Mouse (Mus musculus): ENCODE results near the gene Zscan26.
"Not testable (repeated sequence)": the region's sequence is repeated elsewhere in the genome, so short reads cannot be mapped to it uniquely, and the experiment has no call there.

The Zscan26 gene

DNA sequence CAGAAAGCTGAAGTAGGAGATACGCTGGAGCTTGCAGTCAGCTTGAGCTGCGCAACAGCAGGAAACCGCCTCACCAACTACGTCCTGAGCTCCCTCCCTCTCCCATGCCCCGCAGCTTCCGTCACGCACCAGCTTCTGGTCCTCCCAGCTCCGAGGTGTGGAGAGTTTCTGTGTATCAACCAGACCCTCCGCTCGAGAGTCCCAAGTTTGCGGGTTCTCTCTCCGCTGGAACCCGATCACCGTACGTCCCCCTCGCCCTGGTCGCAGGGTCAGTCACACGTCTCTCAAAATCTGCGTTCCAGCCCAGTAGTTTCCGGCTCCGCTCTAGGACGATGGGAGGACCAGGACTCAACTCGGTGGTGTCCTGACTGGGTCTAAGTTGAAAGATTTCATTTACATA is at the start of gene Zscan26:
Zscan26 (minus strand) TSS at position 282 of the 400 bp plus-strand sequence.
- DNase-seq = peak; percentile 88

DNA sequence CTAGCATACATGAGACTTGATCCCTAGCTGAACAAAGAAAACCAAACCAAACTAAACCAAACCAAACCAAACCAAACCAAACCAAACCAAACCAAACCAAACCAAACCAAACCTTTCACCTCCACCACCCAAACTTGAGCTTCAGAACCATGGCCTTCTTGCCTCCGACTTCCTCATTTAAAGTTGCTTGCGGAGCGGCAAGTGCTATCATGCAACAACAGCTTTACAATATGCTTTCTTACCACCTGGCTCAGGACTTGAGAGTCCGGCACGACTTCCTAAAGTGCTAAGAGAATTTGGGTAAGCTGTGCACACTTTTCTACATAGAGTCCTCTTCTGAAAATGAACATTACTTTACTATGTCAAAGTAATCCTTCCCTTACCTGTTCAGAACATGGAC is 48.8 kb upstream of the Zscan26 start:
- no peak for DNase-seq

DNA sequence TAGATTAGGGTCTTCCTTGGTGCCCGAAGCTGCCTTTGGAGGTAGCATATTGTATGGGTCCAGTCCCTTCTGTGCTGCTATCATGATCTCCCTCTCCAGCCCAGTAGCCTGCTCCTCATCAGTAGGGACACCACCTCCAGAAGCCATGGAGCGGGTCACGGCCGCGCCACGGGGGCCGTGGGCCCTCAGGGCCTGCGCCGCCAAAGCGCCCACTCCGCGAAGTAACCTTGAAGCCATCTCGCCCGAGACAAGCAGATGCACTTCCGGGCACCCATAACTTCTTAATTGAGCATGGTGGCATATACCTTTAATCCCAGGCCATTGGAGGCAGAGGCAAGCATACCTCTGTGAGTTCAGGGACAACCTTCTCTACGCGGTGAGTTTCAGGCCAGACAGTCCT is 47.7 kb upstream of the Zscan26 start, which contains the start of gene Gm11273:
Gm11273 (minus strand) TSS at position 237 of the 400 bp plus-strand sequence.
- DNase-seq = not testable (repeated sequence)

DNA sequence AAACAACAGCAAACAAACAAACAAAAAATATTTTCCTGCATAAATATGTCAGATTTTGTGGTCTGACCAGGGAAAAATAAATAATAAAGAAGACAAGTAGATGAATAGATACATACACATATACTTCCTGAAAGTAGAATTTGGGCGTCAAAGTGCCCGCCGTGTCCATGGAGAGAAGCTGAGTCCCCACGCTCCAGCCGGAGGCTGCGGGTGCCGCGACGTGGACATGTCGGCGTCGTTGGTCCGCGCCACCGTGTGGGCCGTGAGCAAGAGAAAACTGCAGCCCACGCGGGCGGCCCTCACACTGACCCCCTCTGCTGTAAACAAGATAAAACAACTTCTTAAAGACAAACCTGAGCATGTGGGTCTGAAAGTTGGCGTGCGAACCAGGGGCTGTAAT is 41.5 kb upstream of the Zscan26 start, which contains the start of gene AK157302:
AK157302 (plus strand) TSS at position 144 of the 400 bp plus-strand sequence.
- no peak for DNase-seq

DNA sequence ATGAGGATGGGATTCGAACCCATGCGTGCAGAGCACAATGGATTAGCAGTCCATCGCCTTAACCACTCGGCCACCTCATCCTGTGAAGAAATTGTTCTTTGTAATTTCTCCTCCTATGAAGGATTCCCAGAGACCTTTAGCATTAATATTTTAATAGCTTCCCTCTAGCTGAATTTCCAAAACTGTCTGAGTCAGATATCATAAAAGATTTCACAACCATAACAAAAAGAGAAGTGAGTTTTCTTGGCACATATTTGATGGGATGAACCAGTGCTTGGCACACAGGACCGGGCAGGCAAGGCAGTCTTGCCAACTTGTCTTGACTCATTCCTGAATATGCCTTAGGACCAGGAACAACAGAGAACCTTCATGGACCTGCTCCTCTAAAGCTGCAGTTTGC is 39.3 kb upstream of the Zscan26 start:
- DNase-seq = no peak

DNA sequence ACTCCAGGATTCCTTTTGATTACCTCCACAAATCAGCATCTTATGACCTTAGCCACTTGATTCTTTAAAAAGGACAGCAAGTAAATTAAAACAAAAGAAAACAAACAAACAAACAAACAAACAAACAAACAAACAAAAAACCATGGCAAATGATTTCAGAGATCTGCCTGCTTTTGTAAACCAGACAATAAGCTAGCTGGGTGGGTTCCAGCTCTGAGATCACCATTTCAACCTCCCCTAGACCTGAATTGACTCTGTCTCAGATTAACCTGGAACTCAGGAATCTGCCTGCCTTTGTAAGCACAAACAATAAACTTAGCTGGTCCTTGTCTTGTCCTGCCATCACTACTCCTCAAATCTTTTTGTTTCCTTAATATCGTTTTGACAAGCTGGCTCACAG is 33.4 kb upstream of the Zscan26 start:
- no peak for DNase-seq

DNA sequence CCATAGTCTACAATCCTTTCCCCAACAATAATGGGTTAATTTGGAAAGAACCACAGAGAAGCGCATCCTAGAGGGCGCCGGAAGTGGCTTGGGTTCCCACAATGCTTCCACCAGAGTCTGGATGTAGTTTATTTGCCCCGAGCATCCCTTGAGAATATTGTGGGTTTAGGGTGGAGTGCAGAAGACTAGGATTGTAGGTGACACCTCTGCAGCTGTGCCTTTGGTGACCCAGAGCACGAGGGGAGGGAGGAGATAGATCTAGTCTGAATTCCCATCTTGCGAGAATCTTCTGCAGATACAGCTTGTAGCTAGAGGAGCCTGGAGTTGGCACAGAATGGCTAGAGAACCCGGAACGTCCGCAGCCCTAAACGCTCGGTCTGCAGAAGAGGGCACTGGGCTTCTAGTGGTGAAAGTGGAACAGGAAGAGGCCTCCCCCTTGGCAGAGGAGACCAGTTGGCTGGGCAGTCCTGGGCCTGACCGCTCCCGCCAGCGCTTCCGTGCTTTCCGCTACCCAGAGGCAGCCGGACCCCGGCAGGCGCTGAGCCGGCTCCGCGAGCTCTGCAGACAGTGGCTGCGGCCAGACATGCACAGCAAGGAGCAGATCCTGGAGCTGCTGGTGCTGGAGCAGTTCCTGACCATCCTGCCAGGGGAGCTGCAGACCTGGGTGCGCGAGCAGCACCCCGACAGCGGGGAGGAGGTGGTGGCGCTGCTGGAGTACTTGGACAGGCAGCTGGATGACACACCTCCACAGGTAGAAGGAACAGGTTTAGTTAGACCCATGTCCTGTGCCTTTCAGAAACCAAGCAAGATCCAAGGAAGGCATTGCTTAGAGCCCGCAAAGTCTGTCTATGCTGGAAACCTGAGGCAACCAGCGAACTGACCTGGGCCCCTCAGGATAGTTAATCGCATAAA is 25.5 kb upstream of the Zscan26 start, which contains the start of the genes Zkscan4 and Gm10065:
Zkscan4 (plus strand) TSS at position 149 of the 912 bp plus-strand sequence.
Gm10065 (minus strand) TSS at position 683 of the 912 bp plus-strand sequence.
- DNase-seq = peak; percentile 86

DNA sequence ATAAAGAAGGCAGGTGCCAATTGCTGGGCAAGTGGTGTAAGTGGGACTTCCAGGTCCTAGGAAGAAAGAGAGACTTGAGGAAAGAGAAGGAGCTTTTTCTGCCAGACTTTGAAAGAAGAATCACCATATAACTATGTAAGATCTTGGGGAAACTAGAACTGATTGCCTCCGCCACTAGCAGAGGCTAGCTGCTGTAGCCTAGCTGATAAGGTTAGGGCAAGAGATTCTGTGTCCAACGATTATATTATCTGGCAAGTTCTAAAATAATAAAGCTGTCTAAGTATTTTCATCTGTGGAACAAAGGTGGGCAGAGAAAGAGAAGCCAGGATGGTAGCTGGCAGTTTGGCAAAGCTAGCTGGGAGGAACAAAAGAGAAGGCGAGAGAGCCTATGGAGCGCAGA is 18.9 kb upstream of the Zscan26 start:
- DNase-seq = no peak

DNA sequence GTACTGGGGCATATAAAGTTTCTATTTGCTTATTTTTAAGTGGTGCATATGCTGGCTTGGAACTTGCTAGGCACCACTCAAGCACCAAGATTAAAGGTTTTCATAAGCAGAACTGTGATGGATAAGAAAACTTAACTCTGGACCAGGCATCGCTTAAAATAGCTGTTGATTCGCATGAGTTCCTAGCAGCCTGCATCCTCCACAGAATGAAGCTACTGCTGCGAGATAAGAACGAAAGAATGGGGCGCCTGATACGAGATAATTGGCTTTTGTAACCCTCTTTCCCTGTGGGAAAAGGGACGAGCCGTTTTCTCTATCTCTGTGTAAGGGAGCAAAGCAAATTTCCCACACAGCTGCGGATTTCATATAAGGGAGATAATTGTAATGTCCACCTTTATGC is 15.6 kb upstream of the Zscan26 start:
- no peak for DNase-seq

DNA sequence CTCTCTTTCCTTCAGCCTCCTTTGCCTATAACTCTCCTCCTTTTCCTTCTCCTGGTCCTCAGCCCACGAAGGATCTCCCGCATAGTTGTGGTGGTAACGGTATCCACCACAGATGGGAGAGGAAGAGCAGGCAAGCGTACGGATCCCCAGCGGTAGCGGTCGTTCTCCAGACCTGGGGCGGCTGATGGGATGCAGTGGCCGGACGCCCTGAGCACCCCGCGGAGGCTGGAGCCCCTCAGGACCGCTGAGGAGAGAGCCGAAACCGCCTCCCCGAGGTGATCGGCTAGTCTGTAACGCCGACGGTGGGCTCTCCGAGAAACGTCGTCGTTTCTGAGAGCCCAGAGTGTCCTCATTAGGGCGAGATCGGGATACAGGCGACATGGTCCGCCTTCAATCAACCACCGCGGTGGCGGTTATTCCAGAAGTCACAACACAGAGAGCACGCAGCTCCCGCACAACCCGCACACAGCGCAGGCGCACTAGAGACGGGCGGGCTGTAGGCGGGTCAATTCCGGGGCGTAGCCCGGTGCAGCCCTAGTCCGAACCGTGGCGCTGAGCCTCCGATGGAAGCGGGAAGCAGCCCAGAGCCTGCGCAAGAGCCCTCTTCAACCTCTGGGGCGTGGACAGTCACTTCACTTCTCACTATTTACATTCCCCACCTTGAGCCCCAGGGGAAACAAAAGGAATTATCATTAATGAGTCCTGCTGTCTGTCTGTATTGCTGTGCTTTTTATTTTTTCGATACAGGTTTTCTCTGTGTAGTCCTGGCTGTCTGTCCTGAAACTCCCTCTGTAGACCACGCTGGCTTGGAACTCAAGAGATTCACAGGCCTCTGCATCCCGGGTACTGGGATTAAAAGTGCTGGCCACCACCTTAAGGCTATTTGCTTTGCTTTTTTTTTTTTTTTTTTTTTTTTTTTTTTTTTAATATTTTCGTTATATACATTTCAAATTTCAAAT is 14.8 kb upstream of the Zscan26 start, which contains the start of gene Nkapl:
Nkapl (minus strand) TSS at position 449 of the 959 bp plus-strand sequence.
- peak; percentile 87 for DNase-seq

DNA sequence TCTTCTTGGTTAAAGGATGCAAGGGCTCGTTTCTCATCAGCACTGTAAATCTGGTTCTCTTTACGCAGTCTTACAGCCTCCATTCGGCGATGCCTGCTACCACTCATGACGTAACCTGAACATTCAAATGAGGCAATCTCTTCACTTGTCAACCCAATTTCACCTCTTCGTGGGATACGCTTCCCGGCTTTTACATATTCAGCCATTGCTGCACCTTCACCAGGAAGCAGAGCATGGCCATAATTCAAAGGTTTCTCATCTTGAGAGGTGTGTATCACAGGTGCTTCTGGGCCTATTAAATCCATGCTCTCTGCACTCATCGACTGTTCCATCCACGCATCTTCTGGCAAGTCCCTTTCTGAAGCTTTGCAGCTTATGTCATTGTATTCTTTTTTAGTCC is 13.8 kb upstream of the Zscan26 start:
- no peak for DNase-seq

DNA sequence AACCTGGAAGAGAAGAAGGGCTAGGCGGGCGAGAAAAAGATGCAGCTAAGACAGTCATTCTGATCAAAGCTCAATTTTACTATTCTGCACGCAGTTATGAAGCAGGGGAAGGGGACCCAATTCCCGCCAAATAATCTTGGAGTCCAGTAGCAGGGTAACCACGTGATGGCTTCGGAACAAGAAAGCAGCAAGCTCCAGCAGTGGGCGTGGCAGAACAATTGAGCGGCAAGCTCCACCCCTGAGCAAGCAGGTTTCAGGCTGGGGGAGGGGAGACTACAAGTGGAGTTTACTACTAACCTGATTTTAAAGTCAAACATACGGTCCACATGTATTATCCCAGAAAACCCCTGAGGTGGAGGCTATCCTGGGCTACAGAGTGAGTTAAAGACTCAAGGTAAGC is 9.0 kb upstream of the Zscan26 start:
- DNase-seq = not testable (repeated sequence)

DNA sequence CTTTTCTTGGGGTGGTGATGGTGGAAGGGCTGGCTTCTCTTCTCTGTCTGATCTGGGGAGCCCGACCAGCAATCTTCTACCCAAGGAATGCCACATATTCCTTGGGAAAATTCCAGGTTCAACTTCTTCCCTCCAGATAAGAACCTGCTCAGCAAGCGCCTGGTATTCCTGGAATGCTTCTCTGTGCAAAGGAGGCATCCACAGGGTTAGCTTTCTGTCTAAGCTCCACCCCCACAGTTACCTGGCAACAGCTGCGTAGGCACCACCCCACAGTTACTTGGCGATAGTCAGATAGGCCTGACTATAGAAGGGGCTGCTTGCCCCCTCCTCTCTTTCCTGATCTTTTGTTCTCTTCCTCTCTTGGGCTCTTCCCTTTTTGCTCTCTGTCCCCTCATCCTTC is 2.8 kb upstream of the Zscan26 start:
- DNase-seq = no peak

DNA sequence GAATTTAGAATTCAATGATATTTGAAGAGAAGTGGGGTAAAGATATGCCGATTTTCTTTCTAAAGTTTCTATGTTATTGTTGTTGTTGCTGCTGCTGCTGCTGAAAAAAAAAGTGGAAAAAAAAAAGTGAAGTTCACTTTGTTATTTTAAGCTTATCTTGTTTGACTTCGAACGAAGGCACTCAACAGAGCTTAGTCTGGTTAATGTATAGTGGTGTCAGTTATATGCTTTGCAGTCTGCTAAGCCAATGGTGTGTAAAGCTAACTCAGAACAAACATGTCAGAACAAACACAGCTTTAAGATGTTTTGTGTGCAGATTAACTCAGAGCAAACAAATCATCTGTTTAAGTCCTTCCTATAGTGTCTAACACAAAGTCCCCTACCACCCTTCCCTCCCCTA is 603 bp upstream of the Zscan26 start:
- DNase-seq = no peak

DNA sequence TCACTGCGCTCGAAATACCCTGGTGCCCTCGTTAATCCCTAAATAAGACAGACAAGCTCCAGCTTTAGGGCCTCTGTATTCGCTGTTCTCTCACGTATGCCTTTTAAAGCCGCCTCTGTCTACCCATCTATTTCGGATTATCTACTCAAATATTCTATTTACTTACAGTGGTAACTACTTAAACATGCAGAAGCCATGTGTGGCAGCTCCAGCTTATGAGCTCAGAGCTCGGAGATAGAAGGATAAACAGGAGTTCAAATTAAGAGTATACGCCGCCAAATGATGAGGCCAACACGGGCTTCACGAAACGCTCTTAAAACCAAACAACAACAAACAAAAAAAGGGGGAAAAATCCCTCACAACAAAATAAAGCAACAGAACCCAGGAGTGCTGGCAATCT is 488 bp downstream of the Zscan26 start:
- DNase-seq = peak; percentile 30

DNA sequence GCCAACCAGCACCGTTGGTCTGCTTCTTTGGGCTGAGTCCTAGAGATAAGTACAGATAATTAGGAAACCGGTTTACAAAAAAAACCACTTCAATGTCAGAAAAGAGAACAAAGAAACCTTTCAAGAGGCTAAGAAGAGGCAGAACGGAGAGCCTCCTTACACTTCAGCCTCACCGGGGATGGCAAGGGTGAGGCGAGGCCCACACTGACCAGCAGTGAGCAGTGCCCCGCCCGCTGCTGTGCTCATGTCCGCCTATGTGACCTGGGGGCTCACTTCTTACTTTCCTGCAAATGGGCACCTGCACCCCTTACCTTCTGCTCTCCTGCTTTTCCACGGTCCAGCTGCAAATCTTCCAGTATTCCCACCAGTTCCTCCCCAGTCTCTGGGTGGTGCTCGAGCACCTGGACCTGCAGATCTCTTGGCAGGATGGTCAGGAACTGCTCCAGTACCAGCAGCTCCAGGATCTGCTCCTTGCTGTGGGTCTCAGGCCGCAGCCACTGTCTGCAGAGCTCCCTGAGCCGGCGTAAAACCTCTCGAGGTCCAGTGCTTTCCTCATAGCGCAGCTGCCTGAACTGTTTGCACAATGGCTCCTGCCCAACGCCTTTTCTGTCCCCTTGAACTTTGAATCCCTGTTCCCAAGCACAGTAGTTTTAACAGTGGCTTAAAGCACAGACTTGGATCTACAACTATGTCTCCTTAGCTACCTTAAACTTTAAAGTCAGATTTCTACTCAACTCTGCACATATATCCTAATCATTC is 5.5 kb downstream of the Zscan26 start:
- no peak for DNase-seq

DNA sequence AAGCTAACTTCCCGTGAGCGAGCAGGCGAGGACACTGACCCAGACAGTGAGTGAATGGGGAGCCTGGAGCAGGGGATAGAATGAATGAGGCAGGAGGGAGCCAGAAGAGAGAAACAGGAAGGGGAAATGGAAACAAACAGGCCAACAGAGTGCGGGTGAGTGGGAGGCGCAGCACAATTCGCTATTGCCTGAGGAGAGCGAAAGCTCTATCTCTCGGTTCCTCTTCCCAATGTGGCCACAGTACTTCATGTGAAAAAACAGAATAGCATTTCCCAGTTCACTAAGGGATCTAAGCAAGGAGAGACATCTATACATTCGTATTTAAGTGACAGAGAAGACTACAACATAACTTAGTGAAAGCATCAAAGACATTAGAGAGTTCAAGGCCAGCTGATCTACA is 6.7 kb downstream of the Zscan26 start:
- DNase-seq = no peak

DNA sequence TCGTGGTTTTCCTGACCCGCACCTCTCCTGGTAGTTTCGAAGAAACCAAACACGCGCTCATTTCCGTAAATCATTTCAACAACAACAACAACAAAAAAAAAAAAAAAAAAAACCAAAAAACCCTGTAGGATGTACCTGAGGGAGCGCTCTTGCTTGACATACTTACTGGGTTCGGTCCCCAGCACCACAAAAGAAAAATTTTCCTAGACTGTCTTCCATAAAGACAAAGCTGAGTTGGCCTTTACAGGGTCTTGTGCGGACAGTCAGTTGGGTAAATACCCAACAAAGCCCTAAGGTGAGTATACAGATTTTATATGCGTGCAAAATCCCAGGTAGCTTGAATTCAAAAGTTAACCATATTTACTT is 12.3 kb downstream of the Zscan26 start:
- DNase-seq = no peak

DNA sequence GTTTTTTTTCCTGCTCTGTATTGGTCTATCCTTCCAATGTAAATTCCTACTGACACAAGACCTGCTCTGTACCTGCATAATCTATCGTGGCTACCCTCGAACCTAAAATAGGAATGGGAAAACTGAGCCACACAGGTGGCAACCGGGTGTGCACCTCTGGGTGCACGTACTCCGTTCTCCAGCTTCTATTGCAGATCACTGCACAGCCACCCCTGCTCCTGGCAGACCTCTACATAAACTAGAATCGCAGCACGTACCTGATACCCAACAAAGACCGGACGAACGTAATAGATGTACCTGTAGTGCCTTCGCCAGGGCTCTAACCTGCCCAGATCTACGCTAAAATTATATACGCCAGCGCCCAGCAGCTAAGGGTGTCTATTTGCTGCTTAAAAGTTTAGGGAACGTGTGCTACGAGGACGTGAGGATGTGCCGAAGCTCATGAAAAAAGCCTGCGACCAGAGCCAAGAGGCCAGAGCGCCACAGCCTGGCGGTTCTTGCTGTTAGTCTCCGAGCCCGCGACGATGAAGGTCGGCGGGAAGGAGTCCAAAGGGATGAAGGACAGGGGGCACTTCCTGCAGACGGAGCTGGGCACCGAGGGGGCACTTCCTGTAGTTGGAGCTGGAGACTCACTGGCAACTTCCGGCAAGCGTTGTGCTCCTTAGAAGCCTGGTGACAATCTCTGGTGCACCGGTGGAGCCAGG is 12.9 kb downstream of the Zscan26 start, which contains the start of gene Pgbd1:
Pgbd1 (minus strand) TSS at position 556 of the 704 bp plus-strand sequence.
- peak; percentile 81 for DNase-seq

DNA sequence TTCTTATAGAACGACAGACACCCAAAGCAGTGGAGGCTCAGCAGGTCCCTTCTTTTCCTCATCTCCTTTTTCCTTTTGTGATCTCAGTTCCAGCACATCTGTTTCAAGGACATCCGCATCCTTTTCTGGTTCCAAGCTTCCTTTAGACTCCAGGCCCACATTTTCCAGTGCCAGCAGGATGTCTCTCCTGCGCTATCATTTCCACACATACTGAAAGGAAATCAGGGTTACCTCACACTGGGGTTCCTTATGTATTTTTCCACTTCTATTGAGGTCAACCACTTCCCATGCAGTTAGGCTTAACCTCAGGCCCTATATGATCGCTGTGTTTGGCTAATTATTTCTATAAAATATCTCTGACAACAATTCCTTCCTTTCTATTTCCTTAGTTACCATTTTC is 18.1 kb downstream of the Zscan26 start:
- no peak for DNase-seq

DNA sequence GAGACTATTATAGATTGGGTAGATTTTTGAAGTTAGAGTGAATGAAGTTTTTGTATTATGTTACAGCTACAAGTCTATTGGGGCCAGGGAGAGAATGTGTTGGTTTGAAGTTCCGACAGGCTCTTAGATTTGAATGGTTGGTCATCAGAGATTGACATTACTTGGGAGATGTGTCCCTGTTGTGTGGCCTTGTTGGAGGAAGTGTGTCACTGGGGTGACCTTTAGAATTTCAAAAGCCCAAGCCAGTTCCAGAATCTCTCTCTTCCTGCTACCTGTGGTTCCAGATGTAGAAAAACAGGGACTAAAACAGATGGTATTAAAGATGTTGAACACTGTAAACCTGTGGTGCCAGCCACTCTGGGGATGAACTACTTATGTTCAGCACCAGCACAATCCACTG is 25.9 kb downstream of the Zscan26 start:
- DNase-seq = no peak

DNA sequence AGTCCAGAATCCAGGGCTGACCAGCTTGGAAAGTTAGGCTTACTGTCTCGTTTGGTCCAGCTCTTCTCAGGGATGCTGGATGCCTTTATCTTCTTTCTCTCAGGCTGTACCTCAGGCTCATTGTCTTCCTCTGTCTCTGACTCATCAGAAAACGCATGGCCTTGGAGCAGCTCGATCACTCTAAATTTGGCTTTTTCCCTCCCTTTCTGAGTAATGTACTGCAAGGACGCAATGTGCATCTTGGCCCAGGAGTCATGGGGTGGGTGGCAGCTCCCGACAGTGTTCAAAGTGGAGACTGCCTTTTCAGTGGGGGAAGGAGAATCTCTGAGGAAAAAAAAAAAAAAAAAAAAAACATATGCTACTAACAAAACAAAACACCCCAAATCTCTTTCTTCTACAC is 30.2 kb downstream of the Zscan26 start:
- no peak for DNase-seq
